Mouse (Mus musculus): Measurements from ENCODE around the gene Eef1a2. TPM values are rescaled to one million over a fixed set of nuclear protein-coding genes. Genes with fewer than 3 reads are reported as not detected.

The Eef1a2 gene
- polyA plus RNA-seq, 3 experiments from 2014 or later: not detected

GRCm38 (mm10) chr2:181157716-181158302 lies 995 bp upstream of the Eef1a2 start:
- ATAC-seq: no peak

GRCm38 (mm10) chr2:181157180-181157579 lies 366 bp upstream of the Eef1a2 start:
- ATAC-seq: no peak

- no peak for ATAC-seq
Observed at GRCm38 (mm10) chr2:181155801-181156200, 1.0 kb downstream of the Eef1a2 start.

GRCm38 (mm10) chr2:181154831-181155415 lies 1.9 kb downstream of the Eef1a2 start:
- ATAC-seq: no peak

- no peak for ATAC-seq
Observed at GRCm38 (mm10) chr2:181154361-181154760, 2.5 kb downstream of the Eef1a2 start.

- ATAC-seq: no peak
Observed at GRCm38 (mm10) chr2:181153837-181154236, 3.0 kb downstream of the Eef1a2 start.

- ATAC-seq: no peak
Observed at GRCm38 (mm10) chr2:181153131-181153530, 3.7 kb downstream of the Eef1a2 start.

- no peak for ATAC-seq
Observed at GRCm38 (mm10) chr2:181152701-181153100, 4.1 kb downstream of the Eef1a2 start.

GRCm38 (mm10) chr2:181150281-181150680 lies 6.5 kb downstream of the Eef1a2 start:
- no peak for ATAC-seq

- no peak for ATAC-seq
Observed at GRCm38 (mm10) chr2:181148318-181148955, 8.4 kb downstream of the Eef1a2 start.

GRCm38 (mm10) chr2:181147546-181148317 lies 9.1 kb downstream of the Eef1a2 start:
- ATAC-seq: no peak

GRCm38 (mm10) chr2:181146976-181147545 lies 9.8 kb downstream of the Eef1a2 start:
- no peak for ATAC-seq

- no peak for ATAC-seq
Observed at GRCm38 (mm10) chr2:181144675-181145074, 12.1 kb downstream of the Eef1a2 start.

- no peak for ATAC-seq
Observed at GRCm38 (mm10) chr2:181143509-181144276, 13.1 kb downstream of the Eef1a2 start.

- no peak for ATAC-seq
Observed at GRCm38 (mm10) chr2:181142703-181143135, 14.1 kb downstream of the Eef1a2 start.

GRCm38 (mm10) chr2:181139641-181140193 lies 17.1 kb downstream of the Eef1a2 start:
- ATAC-seq: no peak

GRCm38 (mm10) chr2:181136934-181137333 lies 19.9 kb downstream of the Eef1a2 start:
- no peak for ATAC-seq

- no peak for ATAC-seq
Observed at GRCm38 (mm10) chr2:181135446-181135818, 21.4 kb downstream of the Eef1a2 start.

- no peak for ATAC-seq
Observed at GRCm38 (mm10) chr2:181134591-181135445, 22.0 kb downstream of the Eef1a2 start, which contains the start of gene Kcnq2. Gene Kcnq2 (minus strand): TSS chr2:181135300.

GRCm38 (mm10) chr2:181133837-181134590 lies 22.8 kb downstream of the Eef1a2 start:
- no peak for ATAC-seq
